Mouse (Mus musculus): ENCODE results near the gene Ptbp1.
A peak's percentile ranks its signal among the peaks of the same experiment; 100 is the strongest.
"Not testable (repeated sequence)": the region's sequence is repeated elsewhere in the genome, so short reads cannot be mapped to it uniquely, and the experiment has no call there.

Ptbp1 gene

DNA sequence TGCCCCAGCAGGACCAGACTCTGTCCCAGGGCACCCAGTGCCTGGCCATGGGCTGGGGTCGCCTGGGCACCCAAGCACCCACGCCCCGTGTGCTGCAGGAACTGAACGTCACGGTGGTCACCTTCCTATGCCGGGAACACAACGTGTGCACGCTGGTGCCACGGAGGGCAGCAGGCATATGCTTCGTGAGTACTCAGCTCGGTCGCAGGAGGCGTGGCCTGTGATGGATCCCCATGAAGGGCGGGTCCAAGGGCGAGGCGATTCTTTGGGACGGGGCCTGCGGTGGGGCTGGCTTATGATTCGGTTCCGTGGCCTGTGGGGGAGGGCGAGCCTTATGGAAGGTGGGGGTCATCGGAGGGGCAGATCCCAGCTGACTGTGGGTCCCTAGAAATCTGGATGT, 27.8 kb downstream of the Ptbp1 start:
- no peak for DNase-seq (ENCODE audit: extremely low read depth, low read depth, low spot score)

DNA sequence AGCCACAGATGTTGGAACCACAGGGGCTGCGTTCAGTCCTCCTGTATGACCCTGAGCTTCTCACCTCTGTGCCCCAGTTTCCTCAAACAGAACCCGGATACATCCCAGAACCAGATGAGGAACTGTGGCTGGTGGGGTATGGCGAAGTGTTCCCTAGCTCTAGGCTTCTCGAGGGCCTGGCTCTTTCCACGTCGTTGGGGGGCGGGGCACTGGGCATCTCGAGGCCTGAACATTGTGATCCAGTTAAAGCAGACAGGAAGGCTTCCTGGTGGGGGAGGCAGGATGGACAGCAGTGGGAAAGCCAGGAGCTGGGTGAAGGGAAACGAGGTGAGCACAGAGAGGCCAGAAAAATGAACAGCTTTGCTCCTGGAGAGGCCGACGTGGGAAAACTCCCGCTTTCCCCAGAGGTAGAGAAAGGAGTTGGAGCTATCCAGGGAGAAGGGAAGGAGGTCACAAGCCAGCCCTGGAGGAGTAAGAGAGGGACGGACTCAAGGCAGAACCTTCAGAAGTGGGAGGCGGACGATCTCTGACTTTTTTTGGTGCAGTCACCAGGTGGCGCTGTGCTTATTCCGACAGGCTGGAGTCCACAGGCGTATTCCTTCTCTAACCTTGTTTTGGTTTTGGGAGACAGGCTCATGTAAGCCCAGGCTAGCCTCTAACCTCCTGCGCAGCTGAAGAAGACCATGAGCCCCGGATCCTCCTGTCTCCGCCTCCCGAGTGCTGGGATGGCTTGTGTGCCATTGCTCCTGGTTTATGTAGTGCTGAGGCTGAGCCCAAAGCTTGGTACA, 29.3 kb downstream of the Ptbp1 start:
- DNase-seq (ENCODE audit: extremely low read depth, low read depth, low spot score), result no peak

DNA sequence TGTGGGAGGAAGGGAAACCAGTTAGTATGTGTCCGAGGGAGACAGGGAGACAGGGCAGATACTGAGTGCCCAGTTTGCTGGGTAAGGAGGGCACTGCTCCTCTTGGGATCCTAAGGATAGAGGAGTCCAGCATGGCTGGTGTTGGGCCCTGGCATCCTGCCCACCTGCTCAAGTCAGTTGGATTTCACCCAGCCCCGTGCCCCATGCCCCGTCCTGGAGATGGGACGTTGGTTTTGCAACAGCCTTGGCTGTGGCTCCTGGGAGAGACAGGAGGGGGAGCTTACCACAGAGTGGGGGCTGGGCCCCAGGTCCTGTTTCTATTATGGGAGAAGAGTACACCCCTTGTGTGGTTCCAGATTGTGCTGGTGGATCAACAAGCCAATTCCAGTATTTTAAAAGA, 30.2 kb downstream of the Ptbp1 start:
- DNase-seq (ENCODE audit: extremely low read depth, low read depth, low spot score), result peak; percentile 7

DNA sequence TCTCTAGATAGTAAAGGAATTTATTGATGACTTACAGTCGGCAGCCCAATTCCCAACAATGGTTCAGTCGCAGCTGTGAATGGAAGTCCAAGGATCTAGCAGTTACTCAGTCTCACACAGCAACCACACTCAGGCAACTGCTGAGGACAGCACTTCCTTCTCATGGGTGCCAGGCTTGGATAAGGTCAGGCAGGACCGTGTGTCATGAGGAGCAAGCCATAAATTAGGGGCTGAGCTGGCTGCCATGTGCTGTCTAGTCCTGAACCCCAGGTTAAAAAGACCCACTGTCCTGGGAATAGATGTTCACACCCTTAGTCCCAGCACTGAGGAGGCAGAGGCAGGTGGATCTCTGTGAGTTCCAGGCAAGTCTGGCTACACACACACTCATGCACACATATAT, 30.7 kb downstream of the Ptbp1 start:
- DNase-seq (ENCODE audit: extremely low read depth, low read depth, low spot score), result not testable (repeated sequence)

DNA sequence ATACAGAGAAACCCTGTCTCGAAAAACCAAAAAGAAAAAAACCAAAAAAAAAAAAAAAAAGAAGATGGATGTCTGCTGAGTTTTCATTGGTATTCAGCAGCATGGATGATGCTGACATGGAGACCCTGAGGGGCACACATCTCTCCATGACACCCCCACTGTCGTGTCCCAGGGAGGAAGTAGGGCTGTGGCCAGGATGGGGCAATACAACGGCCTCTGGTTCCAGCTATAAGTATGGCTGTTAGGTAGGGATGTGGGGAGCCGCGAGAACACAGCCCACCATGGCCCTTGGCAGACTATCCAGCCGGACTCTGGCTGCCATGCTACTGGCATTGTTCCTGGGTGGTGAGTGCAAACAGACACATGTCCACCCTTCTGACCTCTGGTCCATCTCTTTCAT, 31.8 kb downstream of the Ptbp1 start, which contains the start of gene Elane:
TSS of gene Elane (plus strand) at position 194 of the 400 bp plus-strand sequence.
- no peak for DNase-seq (ENCODE audit: extremely low read depth, low read depth, low spot score)

DNA sequence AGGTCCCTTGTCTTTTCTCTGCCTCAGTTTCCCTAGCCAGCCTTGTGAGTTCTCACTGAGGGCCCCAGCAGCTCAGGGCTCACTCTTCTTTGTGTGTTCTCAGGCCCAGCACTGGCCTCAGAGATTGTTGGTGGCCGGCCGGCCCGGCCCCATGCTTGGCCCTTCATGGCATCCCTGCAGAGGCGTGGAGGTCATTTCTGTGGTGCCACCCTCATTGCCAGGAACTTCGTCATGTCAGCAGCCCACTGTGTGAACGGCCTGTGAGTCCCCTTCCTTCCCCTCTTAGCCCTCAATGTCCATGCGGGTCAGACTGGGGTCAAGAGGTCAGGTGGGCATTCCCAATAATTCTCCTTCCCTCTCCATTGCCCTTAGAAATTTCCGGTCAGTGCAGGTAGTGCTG, 32.4 kb downstream of the Ptbp1 start:
- no peak for DNase-seq (ENCODE audit: extremely low read depth, low read depth, low spot score)

DNA sequence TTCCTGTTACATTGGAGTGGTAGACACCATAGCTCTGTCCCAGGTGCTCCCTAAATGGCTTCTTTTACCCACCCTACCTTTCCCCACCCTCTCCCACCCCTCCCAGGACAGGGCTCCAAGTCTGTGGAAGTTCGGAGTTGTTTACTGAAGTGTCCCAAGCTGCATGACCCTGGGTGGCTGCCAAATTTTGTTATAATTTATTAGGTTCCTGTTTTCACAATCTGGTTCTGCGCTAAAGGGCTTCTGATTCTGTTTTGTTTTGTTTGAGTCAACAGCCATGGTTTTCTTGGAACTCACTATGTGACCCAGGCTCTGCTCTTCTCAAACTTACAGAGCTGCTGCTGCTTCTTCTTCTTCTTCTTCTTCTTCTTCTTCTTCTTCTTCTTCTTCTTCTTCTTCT, 35.2 kb downstream of the Ptbp1 start:
- no peak for DNase-seq (ENCODE audit: extremely low read depth, low read depth, low spot score)

DNA sequence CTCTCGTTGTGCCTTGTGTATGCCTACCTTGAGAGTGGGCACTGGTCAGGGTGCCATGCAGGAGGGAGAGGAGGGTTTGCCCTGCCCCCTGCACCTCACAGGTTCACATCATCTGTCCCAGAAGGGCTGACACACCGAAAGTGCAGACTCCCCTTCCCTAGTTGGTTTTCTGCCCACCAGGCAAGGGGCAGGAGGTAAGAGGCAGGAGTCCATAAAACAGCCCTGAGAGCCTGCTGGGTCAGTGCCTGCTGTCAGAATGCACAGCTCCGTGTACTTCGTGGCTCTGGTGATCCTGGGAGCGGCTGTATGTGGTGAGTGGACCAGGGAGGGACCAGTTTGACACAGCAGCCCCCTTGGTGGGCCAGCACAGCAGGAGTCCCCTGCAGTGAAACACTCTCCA, 36.4 kb downstream of the Ptbp1 start, which contains the start of gene Cfd:
TSS of gene Cfd (plus strand) at position 184 of the 400 bp plus-strand sequence.
- no peak for DNase-seq (ENCODE audit: extremely low read depth, low read depth, low spot score)

DNA sequence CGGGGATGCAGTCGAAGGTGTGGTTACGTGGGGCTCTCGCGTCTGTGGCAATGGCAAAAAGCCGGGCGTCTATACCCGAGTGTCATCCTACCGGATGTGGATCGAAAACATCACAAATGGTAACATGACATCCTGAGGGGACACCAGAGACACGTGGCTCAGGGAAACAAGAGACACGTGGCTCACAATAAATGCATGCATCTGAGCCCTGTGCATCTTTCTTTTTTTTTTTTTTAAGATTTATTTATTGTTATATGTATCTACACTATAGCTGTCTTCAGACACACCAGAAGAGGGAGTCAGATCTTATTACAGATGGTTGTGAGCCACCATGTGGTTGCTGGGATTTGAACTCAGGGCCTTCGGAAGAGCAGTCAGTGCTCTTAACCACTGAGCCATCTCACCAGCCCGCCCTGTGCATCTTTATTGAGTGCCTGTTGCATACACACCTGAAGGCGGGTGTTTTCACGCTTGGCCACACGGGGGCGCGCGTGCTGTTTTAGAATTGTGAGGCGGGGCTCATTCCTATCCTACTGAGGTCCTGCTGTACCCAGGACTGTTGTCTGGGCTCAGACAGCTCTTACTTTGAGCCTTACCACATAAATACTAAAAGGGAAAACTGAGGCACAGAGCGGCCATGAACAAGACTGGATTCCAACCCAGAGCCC, 38.4 kb downstream of the Ptbp1 start:
- DNase-seq (ENCODE audit: extremely low read depth, low read depth, low spot score), result not testable (repeated sequence)

DNA sequence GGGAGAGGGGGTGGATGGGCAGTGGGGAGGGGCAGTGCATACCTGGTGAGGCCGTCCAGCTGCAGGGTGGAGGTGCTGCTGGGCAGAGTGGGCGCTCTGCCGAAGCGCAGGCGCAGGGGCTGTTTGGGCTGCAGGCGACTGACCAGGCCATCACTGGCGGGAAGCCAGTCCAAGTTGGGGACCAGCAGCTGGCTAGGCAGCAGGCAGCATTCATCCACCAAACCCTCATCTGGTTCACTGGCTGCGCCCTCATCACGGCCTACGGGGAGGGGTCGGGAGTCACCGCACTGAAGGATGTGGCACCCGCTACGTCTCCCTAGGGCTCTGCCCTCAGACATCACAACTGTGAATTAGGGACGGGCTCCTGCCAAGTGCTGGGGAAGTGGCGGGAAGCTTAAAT, 42.1 kb downstream of the Ptbp1 start:
- no peak for DNase-seq (ENCODE audit: extremely low read depth, low read depth, low spot score)

DNA sequence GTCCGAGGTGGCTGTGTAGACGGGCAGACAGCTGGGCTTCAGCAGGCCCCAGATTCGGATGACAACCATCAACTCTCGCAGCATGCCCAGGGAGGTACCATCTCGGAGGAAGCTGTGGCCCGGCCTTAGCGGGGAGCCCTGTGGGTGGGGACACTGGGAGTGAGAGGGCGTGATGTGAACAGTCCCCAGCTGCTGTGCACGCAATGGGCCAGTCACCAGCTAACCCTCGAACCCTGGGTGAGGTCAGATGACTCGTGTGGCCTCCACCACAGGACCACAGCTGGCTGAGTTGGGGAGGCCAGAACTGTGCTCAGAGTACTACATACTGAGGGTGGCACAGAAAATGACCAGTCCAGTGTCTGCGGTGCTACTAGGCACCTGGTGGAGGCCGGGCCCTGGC, 42.6 kb downstream of the Ptbp1 start:
- DNase-seq (ENCODE audit: extremely low read depth, low read depth, low spot score), result no peak

DNA sequence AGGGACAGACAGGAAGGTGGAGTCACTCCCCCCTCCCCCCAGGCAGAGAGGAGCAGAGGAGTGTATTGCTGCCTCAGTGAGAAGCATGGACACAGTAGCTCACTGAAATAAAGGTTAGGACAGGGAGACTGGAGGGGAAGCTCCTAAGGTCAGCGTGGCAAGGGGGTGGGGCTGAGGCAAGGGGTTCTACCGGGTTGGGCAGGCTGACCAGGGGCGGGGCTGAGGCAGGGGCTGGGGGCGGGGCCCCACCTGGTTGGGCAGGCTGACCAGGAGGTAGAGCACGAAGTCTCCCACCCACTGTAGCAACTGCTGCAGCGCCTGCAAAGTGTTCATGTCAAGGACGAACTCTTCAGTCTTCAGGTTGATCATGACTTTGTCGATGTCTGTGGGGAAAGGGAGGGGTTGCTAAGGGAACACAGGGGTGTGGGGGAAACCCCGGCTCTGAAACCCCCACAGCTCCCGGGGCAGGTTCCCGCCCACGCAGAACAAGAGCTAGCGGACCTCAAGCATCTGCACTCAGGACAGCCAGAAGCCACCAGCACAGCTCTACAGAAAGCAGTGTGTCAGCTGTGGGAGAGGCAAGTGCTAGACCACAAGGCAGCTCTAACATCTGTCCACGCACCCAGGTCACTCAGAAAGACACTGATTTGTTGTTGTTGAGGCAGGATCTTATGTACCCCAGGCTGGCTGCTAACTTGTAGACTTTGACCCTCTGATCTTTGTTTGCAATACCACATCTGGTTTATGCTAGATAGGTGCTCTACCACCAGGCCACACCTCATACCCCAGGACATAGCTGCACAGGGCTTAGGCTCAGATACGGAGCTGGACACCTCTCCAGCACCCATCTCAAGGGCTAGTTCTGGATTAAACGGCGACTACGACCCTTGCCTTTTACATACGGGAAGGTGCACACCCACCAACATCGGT, 43.4 kb downstream of the Ptbp1 start:
- no peak for DNase-seq (ENCODE audit: extremely low read depth, low read depth, low spot score)

DNA sequence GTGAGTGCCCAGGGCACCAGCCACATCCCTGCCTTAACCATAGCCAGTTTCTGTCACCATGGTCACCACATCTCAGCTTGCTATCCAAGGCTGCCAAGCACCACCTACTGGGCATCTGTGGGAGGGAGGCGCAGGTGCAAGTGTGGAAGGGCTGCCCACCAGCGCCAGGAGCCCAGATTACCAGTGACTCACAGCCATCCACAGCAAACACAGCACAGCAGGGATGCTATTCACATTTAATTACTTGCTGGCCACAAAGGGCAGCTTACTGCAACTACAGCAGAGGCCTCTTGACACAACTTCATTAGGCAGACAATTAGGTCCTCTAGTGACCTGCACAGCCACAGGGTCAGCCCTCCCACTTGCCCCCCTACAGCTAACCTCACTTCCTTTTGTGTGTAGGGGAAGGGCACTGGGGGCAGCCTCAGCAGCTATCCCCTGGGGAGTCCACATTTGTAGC, 46.8 kb downstream of the Ptbp1 start:
- no peak for DNase-seq (ENCODE audit: extremely low read depth, low read depth, low spot score)

DNA sequence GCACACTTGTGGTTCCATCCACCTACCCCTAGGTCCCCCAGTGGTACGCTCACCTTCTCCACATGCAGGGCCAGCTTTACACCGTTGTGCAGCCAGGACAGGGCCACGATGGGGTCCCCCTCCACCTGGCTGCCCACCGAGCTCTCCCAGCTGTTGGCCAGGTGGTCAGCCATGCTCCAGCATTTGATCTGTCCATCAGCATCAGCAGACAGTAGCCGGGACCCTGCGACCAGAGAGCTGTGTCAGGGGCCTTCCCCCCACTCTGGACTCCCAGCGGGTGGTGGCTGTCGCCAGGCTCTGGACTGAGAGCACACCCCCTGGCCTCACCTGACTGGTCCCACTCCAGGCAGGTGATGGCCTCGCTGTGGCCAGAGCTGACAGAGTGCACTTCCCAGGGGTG, 52.5 kb downstream of the Ptbp1 start:
- DNase-seq (ENCODE audit: extremely low read depth, low read depth, low spot score), result no peak

DNA sequence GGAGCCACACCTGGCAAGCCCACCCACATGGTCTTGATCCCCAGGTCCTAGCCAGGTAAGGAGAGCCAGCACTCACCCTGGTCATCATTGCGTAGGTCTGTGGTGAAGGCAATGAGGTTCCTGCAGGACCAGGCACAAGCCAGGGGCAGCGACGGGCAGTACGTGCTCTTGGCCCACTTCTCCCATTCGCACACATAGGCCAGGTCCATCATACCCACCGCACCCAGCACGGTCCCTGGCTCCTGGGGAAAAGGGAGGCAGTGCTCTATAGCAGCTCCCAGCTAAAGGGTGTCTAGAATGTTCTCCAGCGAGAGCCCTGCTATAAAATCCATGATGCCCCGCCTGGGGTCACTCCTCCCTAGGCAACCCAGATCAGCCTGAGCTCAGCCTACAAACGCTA, 53.2 kb downstream of the Ptbp1 start:
- no peak for DNase-seq (ENCODE audit: extremely low read depth, low read depth, low spot score)

DNA sequence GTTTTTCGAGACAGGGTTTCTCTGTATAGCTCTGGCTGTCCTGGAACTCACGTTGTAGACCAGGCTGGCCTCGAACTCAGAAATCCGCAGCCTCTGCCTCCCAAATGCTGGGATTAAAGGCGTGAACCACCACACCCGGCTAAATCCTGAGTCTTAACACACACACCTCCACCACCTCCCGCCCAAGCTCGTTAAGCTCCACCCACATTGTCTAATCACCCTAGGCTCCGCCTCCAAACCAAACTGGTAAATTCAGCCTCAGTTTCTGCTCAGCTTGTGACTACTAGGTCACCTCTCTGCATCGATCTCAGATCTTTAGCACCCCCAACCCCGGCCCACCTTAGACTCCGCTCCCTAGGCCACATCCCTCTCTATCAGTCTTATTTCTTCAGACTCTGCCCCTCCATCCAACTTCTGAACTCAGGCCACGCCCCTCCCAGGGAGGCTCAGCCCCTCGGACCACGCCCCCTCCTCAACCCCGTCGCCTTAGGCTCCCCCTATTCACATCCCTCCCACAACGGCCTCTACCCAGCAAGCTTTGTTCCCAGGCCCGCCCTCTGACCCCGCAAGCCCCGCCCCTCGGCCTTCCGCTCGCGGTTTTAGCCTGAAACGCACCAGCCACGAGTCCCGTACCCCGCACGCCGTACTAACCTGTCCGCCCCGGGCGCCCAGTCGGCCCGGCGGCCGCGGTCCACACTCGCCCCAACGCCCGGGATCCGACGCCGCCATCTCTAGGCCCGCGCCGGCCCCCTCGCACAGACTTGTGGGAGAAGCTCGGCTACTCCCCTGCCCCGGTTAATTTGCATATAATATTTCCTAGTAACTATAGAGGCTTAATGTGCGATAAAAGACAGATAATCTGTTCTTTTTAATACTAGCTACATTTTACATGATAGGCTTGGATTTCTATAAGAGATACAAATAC, 54.2 kb downstream of the Ptbp1 start, which contains the start of gene Med16:
TSS of gene Med16 (minus strand) at position 757 of the 925 bp plus-strand sequence.
- no peak for DNase-seq (ENCODE audit: extremely low read depth, low read depth, low spot score)

DNA sequence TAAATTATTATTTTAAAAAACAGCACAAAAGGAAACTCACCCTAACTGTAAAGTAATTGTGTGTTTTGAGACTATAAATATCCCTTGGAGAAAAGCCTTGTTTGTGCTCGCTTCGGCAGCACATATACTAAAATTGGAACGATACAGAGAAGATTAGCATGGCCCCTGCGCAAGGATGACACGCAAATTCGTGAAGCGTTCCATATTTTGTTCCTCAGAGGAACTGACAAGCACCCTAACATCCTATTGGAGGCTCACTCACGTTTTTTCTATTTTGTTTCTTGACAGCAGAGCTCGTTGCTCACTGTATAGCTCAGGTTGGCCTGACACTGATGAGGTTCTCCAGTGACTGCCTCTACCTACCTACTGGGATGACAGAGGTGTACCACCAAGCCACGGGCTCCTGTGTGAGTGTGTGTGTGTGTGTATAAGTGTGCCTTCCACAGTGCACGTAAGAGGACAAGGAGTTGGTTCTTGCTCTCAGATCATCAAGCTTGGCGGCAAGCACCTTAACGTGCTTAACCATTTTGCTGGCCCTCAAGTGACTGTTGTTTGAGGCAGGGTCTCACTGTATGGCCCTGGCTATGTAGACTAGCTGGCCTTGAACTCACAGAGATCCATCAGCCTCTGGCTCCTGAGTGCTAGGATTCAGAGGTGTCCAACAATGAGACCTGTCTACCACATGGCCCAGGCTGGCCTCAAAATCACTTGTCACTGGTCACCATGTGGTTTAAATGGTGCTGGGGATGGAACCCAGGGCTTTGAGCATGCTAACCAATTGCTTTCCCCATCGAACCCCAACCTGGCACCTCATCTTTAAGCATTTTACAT, 55.1 kb downstream of the Ptbp1 start:
- DNase-seq (ENCODE audit: extremely low read depth, low read depth, low spot score), result no peak

DNA sequence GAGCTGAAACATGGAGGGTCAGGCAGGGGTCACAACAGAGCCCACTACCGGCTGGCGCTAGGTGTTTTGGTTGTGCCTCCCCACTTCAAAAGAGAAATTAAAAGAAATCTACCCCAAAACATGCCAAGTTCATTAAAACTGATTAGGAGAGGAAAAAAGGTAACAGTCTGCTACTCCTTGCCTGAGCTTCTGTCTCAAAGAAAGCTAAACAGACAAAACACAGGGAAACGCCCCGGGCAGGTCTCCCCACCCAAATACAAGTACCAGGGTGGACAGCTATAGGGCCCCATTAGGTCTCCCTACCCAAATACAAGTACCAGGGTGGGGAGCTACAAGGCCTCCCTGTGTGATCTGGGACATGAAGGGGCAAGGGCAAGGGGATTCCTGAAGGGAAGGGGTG, 56.3 kb downstream of the Ptbp1 start, which contains the start of gene Gm26602:
TSS of gene Gm26602 (plus strand) at position 301 of the 400 bp plus-strand sequence.
- no peak for DNase-seq (ENCODE audit: extremely low read depth, low read depth, low spot score)

DNA sequence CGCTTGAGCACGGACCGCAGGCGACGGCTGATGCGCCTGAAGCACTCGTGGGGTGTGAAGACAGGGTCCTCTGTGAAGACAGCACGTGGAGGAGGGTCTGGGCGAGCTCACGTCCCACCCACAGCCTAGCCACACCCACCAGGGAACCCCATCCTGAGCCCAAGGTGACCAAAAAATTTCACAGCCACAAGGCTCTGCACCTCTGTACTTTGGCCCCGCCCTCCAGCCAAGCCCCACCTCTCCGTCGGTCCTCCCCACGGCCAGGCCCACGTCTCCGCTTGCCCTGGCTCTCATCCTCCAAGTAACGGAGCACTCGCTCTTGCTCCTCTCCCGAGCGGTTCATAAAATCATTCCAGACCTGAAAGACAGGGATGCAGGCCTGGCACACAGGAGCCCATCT, 58.2 kb downstream of the Ptbp1 start:
- DNase-seq (ENCODE audit: extremely low read depth, low read depth, low spot score), result no peak

All from fat pad, adult 2 months (tissue).